Mouse (Mus musculus) heart, postnatal 14 days (tissue): ENCODE measurements around the gene Stab2. TPM values are rescaled to one million over a fixed set of nuclear protein-coding genes. Genes with fewer than 3 reads are reported as not detected.

Experiments
- DNase-seq, 2 experiments: peaks; one replicate each; pipeline ENCODE4 v3.0.0; 2021 to 2022
- intact Hi-C: fragments of 180-260 bp; cut with DNase I; formaldehyde crosslinking; loops from one replicate; pipeline ENCODE4 v1.15.1; 2025
- total RNA-seq, 2 experiments: library from RNA; stranded (reverse); gene quantifications; 2 replicates each; pipeline ENCODE4 v1.2.3; 2021

Stab2 gene
- total RNA-seq, 2 experiments from 2014 or later, result 0.17 to 0.41 TPM

DNA sequence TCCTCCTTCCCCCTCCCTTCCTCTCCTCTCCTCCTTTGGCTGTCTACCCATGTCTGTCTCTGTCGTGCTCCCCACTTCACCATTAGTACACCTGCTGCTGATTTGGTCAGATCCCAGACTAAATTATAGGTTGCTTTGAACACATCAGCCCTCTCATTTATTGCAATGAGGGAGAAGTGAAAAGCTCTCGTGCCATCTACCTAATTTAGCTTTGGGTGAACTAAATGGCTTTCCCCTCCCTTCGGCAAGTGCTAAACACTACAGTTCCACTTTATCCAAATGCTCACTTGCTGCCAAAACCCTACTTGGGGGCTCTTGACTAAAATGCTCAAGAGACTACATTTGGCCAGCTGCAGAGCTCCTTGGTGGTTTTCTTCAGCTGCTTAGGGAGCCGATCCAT is 171.0 kb downstream of the Stab2 start:
- intact Hi-C loops, result no loop called here
- no peak for DNase-seq

DNA sequence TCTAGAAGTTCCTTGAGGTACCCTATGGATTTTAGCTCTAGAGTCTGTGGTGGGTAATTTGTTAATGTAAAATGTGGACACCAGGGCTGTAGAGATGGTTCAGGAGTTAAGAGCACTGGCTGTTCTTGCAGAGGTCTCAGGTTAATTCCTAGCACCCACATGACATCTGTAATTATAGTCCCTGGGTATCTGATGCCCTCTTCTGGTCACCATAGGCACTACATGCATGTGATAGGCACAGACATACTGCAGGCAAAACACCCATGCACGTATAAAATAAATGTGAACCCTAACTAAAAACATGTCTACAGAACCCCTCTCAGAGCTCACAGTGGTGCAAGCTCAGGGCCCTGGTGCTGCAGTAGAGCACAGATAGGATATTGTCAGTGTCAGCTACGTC is 178.3 kb downstream of the Stab2 start:
- intact Hi-C loops, result no loop called here
- DNase-seq, result no peak

DNA sequence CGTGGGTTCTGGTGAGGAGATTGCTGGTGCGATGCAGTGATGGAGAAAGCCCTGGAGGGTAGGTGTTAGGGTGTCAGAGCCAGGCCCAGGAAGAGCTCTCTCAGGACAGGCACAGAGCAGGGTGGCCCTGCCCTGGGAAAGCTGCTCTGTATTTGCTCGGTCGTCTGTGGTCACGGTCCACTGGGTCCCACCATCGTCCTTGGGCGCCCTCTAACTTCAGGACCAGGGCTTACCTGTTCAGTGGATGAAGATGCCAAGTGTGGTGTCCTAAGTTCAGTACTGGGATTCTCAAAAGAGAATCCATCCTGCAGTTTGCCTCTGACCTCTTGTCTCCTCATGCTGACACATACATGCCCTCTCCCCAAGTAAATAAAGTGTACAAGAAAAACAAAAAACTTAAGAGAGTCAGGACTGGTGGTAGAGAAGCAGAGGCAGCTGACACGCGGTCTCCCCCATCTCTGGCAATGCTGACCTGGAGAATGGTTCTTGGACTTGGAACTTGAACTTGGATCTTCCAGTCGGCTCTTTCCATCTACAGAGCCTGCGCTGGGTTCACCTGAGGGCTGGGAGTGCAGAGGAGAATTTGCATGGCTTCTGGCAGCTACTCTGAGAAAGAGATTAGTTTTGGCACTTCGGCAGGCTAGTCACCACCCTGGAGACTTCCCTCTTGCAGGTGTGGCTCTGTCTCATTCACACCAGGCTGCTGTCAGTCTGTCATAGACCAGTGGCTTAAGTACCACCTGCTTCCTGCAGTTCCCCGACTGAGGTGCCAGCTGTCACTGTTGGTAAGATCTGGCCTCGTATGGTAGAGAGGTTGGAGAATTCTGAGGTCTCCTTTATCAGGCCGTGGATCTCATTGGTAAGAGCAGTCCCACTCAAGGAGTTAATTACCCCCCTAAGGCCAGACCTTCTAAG is 179.3 kb downstream of the Stab2 start:
- DNase-seq, result no peak
- intact Hi-C loops, result no loop called here

DNA sequence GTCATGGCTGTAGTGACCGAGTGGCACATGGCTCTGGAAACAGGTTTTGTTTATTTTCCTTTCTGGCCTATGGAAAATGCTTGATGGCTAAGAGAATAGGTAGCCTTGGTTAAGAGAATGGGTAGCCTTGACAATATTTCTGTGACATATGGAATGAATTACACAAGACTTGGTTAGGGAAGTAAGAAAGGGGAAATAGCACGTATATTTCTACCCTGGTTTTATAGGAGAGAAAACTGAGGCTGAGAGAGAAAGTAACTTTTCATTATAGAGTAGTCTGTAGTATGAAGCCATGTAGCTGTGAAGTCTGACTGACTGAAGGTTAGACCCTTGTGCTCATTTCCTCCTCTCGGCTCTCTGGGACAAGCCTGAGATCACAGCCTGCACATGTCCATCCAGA is 180.9 kb downstream of the Stab2 start:
- no peak for DNase-seq
- intact Hi-C loops, result no loop called here

DNA sequence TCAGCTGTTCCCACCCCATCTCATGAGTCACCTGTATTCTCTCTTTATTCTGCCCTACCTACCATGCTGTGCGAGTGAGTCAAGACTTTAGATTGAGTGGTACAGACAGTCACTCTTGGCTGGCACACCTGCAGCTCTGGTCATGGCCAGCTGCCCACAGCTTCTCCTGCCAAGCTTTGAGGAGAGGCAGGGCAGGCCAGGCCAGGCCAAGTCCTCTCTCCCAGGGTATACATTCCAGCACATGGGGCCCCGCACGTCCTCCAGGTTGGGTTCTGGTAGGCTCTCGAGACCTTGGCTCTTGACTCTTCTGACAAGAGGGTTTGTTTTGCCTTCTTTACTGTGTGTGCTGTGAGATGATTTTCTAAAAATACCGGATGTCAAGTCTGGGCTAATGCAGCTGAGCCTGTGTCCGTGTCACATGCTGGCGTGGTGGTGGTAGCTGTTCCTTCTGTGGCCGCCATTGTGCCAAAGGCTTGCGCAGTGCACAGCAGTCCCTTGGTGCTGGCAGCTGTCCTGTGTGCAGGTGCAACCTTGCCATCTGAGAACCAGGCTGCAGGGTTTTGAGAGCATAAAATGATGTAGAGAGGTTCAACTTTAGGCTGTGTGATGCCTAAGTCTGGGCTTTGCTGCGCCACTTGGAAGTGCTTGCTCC is 181.8 kb downstream of the Stab2 start:
- intact Hi-C loops, result no loop called here

DNA sequence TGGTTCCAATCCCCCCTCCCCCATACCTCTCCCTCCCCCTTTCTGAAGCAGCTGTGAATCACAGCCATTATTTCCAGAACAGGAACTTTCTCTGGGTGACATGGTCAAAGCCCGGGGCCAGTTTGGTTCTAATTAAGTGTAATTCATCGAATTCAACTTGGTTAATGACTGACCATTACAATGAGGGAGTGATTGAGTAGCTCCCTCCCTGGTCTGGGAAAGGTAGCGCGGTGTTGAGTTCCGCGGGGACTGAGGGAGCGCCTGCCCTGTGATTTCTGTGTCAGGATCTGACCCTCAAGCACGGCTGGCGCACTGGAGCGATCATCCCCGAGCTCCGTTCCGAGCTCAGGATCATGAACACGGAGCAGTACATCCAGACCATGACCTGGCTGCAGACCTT is 183.0 kb downstream of the Stab2 start:
- intact Hi-C loops, result no loop called here
- DNase-seq, result no peak

More for the DNA sequence above, 181.8 kb downstream of the Stab2 start:
- peak; percentile 76 to 83 for DNase-seq

DNA sequence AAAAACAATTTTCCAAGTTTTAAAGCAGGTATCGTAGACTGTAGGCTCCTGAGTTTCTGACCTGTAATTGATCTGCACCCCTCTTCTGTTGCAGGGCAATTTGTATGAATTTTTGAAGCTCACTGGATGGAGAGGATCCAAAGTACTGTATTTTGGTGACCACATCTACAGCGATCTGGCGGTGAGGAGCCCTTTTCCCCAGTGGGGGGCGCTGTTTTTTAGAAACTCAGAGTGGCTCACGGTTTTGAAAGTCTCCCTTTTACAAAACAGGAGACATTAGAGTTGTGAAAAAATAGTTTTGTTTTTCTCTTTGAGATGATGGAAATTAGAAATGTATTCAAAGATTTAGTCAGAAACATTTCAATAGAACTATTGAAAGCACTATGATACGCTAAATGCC is 183.7 kb downstream of the Stab2 start:
- intact Hi-C loops, result no loop called here
- DNase-seq, result no peak

DNA sequence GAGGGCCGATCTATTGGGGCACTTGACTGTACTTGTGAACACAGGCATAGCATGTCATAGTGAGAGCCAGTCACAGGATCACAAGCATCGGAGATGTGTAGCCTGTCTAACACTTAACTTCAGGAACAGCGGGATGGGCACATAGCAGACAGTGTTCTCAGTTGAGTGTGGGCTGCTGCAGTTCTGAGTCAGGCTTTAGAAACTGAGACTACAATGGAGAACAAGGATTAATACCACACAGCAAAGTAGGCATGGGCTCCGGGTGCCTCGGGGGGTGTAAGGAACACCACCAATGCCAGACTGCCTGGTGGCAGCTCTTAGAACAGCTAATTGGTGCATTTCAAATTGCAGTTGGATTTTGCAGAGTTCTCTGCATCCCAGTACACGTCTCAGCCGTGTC is 186.8 kb downstream of the Stab2 start:
- DNase-seq, result no peak
- intact Hi-C loops, result loop anchor here (2.0 kb wide), 1 partner anchor 38 kb away; no protein-coding TSS in a partner anchor

DNA sequence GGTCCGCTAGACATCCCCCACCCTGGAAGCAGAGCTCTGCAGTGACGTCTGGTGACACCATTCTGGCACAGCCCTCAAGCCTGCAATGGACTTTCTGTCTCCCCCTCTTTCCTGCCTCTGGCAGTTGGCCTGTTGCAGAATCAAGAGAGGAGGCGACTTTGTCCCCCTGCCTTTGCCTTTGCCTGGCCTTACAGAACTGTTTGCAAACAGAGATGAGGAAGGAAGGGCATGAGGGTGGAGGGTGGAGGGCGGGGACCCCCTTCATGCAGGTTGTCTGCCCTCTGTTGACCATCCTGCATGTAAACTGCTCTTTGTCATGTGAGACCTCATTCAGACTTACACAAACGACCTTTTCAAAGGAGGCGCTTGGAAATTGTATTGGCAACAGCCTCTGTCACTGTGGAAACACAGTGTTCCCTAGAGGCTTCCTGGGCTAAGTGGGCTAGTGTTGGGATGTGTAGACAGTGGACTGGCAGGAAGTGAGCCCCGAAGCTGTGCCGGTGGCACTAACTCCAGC is 188.1 kb downstream of the Stab2 start:
- peak; percentile 42 to 69 for DNase-seq
- intact Hi-C loops, result loop anchor here (2.0 to 5.0 kb wide), 2 partner anchors 37 to 117 kb away; no protein-coding TSS in a partner anchor

DNA sequence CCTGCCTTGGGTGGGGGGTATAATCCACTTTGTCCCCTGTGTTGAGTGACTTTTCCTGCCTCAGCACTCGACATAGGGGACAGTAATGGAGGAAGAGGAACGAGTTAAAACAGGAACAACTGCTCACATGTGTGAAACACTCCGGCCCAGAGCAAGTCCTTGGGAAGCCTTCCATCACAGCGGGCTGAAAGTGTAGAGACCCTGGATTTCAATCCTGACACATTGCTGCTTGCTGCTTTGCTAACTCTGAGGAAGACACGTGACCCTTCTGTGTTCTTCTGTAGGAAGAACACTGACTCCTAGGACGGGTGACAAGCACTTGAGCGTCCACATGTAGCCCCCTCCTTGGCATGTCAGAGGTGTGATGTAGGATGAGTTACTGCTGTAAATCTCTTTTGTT is 192.7 kb downstream of the Stab2 start:
- intact Hi-C loops, result loop anchor here (5.0 kb wide), 1 partner anchor 113 kb away; no protein-coding TSS in a partner anchor
- DNase-seq, result no peak

DNA sequence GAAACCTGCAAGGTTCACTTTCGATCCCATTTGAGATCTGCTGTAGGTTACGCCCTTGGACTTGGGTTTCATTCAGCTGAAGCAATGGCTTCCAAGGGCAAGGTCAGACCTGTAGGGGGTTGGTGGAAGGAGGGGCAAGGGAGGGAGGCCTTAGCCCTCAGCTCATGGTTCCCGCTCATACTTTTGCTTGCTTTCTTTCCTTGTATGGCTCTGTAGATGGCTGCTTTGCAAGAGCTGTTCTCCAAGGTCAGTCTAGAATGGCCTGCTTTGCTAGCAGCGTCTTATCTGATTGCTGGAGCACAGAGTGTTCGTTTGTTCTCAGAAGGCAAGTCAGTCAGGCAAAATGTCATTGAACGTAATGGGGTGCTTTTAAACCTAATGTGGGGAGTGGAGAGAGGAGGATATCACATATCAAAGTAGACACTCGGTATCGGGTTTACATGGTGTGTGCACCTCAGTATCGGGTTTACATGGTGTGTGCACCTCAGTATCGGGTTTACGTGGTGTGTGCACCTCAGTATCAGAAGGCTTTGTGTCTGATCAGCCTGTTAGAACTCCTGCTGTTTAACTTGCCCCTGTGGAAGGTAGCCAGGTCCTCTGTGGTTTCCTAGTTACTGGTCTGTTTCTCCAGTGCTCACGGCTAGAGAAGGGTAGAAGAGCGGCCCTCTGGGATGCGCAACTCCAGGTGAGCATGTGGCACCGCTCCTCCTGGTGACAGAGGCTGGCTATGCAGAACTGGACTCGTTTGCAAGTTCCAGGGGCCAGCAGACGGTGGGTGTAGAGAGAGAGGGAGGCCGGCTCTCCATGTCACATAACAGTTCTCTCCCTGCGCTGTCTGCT is 193.3 kb downstream of the Stab2 start:
- intact Hi-C loops, result loop anchor here (5.0 kb wide), 1 partner anchor 112 kb away; no protein-coding TSS in a partner anchor
- DNase-seq, result no peak

DNA sequence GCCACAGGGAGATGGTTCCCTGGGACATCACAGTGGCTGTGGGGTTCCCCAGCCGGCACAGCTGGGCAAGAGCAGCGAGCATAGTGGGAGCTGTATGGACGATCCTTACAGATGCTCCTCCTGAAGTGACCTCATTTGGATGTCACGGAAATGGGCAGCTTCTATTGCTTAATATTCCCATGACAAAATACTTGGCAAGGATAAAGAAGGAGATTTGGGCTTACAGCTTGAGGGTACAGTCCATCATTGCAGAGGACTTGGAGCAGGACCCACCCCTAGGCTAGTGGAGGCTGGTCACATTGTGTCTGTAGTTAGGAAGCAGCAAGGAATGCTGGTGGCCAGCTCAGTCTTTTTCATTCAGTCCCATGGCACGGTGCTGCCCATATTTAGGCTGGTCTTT is 197.2 kb downstream of the Stab2 start:
- DNase-seq, result no peak
- intact Hi-C loops, result no loop called here

DNA sequence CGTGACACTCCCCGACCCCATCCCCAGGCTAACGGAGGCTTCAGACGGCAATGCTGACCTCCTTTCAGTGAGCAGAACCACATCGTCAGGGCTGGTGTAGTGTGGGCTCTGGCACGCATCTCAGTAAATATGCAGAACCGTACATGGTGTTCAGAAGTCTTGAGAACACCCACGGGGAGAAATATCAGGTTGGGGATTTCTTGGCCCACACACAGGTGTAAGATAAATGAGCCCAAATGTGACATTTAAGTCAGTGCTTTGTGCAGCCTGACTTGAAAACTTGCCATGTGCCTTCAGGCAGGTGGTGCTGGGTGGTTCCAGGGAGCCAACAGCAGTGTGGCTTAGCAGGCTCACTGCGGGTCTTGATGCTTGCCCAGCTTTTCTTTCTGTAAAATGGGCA is 197.8 kb downstream of the Stab2 start:
- DNase-seq, result no peak
- intact Hi-C loops, result no loop called here

DNA sequence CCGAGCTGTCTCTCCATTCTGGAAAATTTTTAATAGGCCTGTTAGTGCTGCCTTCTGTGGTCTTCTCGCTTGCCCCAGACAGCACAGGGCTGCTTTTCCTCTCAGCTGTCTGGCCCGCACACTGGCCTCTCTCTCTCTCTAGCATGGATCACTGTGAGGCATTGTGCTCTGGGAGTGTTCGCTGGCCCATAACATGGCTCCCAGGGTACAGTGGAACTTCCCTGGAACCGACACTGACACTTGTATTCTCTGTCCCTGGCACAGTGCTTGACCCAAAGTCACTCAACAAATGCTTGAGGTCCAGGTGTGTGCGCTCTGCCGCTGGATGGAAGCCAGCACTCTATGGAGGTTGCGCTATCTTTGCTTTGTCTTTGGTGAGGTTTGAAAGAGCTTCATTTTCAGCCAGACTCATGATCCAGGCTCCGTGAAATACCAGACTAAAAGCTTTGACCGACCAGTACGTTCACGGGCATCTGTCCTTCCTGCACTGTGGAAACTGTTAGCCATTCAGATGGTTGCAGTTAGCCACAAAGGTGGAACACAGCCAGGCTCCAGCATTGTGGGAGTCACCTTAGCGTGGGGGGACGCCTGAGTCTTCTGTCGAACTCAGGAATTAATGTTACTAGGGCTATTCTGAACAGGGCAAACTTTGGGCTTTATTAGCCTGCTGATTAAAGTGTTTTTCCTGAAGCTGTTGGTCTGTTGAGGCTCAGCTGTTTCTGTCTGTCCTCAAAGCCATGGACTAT is 199.6 kb downstream of the Stab2 start:
- DNase-seq, result no peak

DNA sequence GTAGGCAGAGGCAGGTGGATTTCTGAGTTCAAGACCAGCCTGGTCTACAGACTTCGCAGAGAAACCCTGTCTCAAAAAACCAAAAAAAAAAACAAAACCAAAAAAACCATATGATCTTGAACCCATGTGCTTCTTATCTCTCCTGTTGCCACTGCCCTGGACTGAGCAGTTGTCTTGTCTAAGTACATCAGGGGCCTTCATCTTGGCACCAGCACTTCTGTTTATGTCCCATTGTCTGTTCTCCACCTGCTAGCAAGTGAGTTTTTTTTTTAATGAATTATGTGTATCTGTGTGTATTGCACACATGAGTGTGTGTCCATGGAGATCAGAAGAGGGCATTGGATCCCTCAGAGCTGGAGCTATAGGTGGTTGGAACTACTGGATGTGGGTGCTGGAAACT is 200.5 kb downstream of the Stab2 start:
- DNase-seq, result no peak
- intact Hi-C loops, result no loop called here

More for the DNA sequence above, 199.6 kb downstream of the Stab2 start:
- intact Hi-C loops, result no loop called here

DNA sequence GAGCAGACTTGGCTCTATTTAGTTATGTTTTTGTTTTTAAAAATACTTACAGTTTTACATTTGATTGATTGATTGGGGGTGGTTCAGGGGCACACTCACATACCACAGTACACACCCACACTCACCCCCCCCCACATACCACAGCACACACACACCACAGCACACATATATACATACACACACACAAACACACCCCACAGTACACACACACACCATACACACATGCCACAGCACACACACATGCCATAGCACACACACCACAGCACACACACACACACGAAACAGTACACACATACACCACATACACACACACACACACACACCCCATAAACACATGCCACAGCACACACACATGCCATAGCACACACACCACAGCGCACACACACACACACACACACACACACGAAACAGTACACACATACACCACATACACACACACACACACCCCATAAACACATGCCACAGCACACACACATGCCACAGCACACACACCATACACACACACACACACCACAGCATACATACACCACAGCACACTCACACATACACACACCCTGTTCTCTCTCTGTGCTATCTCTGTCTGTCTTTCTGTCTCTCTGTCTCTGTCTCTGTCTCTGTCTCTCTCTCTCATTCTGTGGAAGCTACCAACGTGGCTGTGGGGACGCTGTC is 211.6 kb downstream of the Stab2 start:
- intact Hi-C loops, result no loop called here
- DNase-seq, result no peak

DNA sequence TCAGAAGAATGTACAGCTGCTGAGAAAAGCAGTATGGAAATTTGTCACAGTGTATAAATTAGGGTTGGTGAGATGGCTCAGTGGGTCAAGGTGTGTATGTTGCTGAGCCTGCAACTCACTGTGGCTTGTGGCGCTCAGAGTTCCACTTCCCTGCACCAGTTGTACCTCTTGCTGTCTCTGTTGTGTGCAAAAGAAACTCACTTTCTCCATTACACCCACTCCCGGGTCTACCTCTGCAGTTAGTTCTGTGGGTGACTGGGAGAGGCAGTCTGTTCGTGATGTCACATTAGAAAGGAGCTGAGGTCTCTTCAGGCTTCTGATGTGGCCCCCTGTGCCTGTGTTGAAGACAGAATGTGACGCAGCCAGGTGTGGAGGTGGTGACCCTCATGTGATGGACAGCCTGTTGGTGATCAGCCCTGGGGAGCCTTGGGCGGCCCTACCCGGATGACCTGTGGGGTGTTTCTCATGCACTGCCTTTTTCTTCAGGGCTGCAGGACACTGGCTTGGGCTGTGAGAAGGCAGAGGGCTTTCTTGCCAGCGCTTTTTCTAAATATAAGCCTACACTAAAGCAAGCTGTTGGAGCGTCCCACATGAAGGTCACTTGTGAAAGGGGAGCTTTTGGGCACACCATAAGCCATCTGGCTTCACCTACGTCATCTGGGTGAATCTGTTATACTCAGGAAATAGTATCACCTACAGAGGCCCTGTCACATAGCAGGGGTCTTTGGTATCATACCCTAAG is 212.9 kb downstream of the Stab2 start:
- DNase-seq, result no peak
- intact Hi-C loops, result no loop called here

DNA sequence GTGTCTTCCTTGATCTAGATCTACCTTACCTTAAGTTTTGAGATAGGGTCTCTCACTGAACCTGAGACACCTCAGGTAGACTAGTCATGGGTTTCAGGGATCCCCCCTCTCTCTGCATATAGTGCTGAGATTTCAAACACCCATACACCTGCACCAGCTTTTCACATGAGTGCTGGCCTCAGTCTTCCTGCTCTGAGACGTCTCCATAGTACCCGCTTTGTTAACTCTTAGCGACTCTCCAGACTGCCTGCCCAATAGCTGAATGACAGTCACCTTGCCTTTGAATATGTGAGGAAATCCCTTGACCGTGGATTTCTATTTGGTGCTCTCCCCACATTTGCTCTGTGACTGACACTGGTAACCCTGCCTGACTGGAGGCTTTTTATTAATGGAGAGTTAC is 213.6 kb downstream of the Stab2 start:
- no peak for DNase-seq
- intact Hi-C loops, result no loop called here

DNA sequence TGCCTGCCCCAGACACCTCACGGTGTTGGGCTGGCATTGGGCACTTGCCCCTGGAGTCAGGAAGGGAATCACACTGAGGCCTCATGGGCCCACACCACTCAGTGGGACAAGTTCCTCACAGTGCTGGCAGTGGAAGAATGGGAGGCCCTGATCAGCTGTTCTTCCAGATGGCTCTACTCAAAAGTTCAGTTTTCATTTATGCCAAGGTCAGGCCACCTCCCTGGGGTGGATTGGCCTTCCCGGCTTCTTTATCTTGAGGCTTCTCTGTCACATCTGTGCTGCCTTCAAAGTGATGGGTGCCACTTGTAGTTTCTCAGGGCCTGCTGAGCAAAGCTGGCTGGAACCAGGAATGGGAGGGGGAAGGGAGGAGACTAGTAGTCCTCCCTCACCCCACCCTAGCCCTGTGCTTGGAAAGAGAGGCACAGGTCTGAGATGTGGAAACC is 214.3 kb downstream of the Stab2 start:
- intact Hi-C loops, result no loop called here
- peak; percentile 52 to 62 for DNase-seq
